Mouse (Mus musculus) spleen, adult 2 months (tissue): ENCODE data around the gene Negr1.

Source experiments
- CTCF ChIP-seq: fragments of 200-500 bp; IDR thresholded peaks from 2 replicates; pipeline ENCODE4 v1.5.1; 2011; ENCODE audit warnings: mild to moderate bottlenecking, inconsistent platforms; ENCODE audit not compliant: insufficient read depth, insufficient read length, insufficient replicate concordance; ENCODE audit errors: extremely low read depth
- POLR2A ChIP-seq: fragments of 200-500 bp; IDR thresholded peaks from 2 replicates; pipeline ENCODE4 v1.6.1; 2011; ENCODE audit warnings: low read depth, low read length, inconsistent platforms

- no peak for TF ChIP-seq CTCF
- TF ChIP-seq POLR2A: no peak
Measured at GRCm38 (mm10) chr3:157105580-157106264, 544.1 kb downstream of the Negr1 start.
